Comparison of ENCODE assay signal across 14 mouse cellular contexts in the genomic region with DNA sequence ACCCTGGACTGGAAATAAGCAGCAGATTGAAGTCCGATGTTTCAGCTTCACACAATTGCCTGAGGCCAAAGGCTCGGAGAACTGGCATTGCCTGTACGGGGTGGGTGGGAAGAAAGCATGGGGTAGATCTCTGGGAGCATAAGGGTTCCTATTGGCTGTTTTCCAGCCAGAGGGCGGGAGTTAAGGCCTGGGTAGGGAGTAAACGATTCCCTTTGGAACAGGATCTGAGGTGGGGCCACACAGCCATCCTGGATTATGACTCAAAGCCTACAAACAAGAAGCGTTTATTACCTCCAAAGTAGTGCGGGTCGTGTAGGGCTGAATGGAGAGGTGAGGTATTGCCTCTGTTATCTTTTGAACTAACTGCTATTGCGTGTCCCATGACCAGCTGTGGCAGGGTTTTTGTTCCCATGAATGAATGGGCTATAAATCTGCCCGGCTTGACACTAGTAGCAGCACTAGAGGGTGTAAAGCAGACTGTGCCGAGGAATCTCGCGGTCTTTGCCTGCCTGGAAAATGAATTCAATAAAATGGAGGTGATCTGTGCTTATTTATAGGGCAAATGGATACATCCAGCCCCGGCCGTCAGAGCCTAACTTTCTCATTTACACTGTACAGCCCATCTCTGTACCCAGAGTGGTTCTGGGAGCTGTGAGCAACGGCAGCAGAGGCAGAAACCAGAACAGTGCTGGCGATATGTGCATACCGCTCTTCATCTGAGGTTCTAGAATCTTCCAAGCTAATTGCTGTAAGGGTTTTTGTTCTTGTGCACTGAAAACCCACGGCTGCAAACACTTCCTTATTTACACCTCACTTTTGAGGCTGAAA.
A peak's percentile ranks its signal among the peaks of the same experiment; 100 is the strongest.
DNase-seq lines count a peak whose midpoint lies in the region; ATAC-seq lines count a peak whose summit lies in the region.
"Had no signal": no experiment of that assay in that cellular context is flagged by ENCODE, and none has a peak within 500 bp of the region (broad histone marks: within the 10 kb centered on the region; RNA-seq: fewer than 3 reads in every experiment).

No protein-coding gene starts in this region.

- DNase-seq in hindbrain, embryonic 11.5 days (ENCODE audit: low spot score) = no peak
- DNase-seq in hindbrain, embryonic 10.5 days (ENCODE audit: low spot score) = no peak
- DNase-seq in testis, postnatal 14 days (ENCODE audit: low spot score) = peak; percentile 16
- no peak for DNase-seq in testis, postnatal 10 days (ENCODE audit: low spot score)
- DNase-seq in limb, embryonic 11.5 days (ENCODE audit: low spot score) = peak; percentile 52
- DNase-seq in right cerebral cortex, postnatal 36 days (ENCODE audit: low spot score in 2 of 2) = no peak
- DNase-seq in left cerebral cortex, adult 11 months (ENCODE audit: low spot score) = no peak
- no peak for DNase-seq in layer of hippocampus, adult 18-20 months (ENCODE audit: low spot score in 2 of 2)
- DNase-seq: adrenal gland, adult 8-10 months; gastrocnemius, postnatal 14 days; lung, adult 2 months; thymus, adult 18-20 months had no signal

- 75% methylated on average over 19 of the region's 19 CpGs for WGBS in hindbrain, embryonic 11.5 days
- 75% methylated on average over 19 of the region's 19 CpGs for WGBS in hindbrain, embryonic 10.5 days
- 41% methylated on average over 19 of the region's 19 CpGs for WGBS in limb, embryonic 11.5 days

- no peaks in the 10 kb centered on the region for H3K4me1 ChIP-seq in hindbrain, embryonic 11.5 days (replicated peaks; ENCODE audit: control insufficient read depth, insufficient read depth, low read length)
- H3K4me1 ChIP-seq in hindbrain, embryonic 10.5 days (replicated peaks) = no peaks in the 10 kb centered on the region
- H3K4me1 ChIP-seq in limb, embryonic 11.5 days (ENCODE audit: control insufficient read depth, insufficient read depth, low read length) = peaks cover 5% of the 10 kb centered on the region; the same call in 1 of the 2 replicates
- H3K4me1 ChIP-seq: forebrain, embryonic 12.5 days; midbrain, embryonic 12.5 days had no signal

- no peaks in the 10 kb centered on the region for H3K9me3 ChIP-seq in hindbrain, embryonic 11.5 days (ENCODE audit: control insufficient read depth, low read length)
- no peaks in the 10 kb centered on the region for H3K9me3 ChIP-seq in hindbrain, embryonic 10.5 days
- H3K9me3 ChIP-seq in limb, embryonic 11.5 days (ENCODE audit: control insufficient read depth, low read length) = no peaks in the 10 kb centered on the region
- H3K9me3 ChIP-seq: forebrain, embryonic 12.5 days; midbrain, embryonic 12.5 days had no signal

- H3K4me3 ChIP-seq in hindbrain, embryonic 11.5 days (ENCODE audit: low read depth, low read length) = no peak overlapping the region
- H3K4me3 ChIP-seq in hindbrain, embryonic 10.5 days = no peak overlapping the region
- H3K4me3 ChIP-seq in limb, embryonic 11.5 days (ENCODE audit: low read depth, low read length) = no peak overlapping the region
- H3K4me3 ChIP-seq: forebrain, embryonic 12.5 days; midbrain, embryonic 12.5 days had no signal

- no peak overlapping the region for H3K9ac ChIP-seq in hindbrain, embryonic 11.5 days (ENCODE audit: low read depth, low read length)
- H3K9ac ChIP-seq in limb, embryonic 11.5 days (ENCODE audit: low read length) = no peak overlapping the region
- H3K9ac ChIP-seq: forebrain, embryonic 12.5 days; midbrain, embryonic 12.5 days had no signal

- no peak overlapping the region for H3K27ac ChIP-seq in hindbrain, embryonic 11.5 days (ENCODE audit: low read depth, low read length)
- H3K27ac ChIP-seq in hindbrain, embryonic 10.5 days = no peak overlapping the region
- H3K27ac ChIP-seq in limb, embryonic 11.5 days (replicated peaks; ENCODE audit: low read depth, low read length) = no peak overlapping the region
- H3K27ac ChIP-seq: forebrain, embryonic 12.5 days; midbrain, embryonic 12.5 days had no signal

- no peaks in the 10 kb centered on the region for H3K36me3 ChIP-seq in hindbrain, embryonic 11.5 days (ENCODE audit: control insufficient read depth, insufficient read depth, low read length)
- H3K36me3 ChIP-seq in hindbrain, embryonic 10.5 days = no peaks in the 10 kb centered on the region
- H3K36me3 ChIP-seq in limb, embryonic 11.5 days (ENCODE audit: control insufficient read depth, insufficient read depth, low read length) = no peaks in the 10 kb centered on the region
- H3K36me3 ChIP-seq: forebrain, embryonic 12.5 days; midbrain, embryonic 12.5 days had no signal

- H3K4me2 ChIP-seq in hindbrain, embryonic 11.5 days (replicated peaks; ENCODE audit: low read depth, low read length) = no peak overlapping the region
- H3K4me2 ChIP-seq in limb, embryonic 11.5 days (ENCODE audit: low read depth, severe bottlenecking) = no peak overlapping the region
- H3K4me2 ChIP-seq: forebrain, embryonic 12.5 days; midbrain, embryonic 12.5 days had no signal

- ATAC-seq in hindbrain, embryonic 11.5 days (ENCODE audit: low FRiP score) = peak; percentile 51; the same call in 1 of the 2 replicates
- peak; percentile 39; the same call in 1 of the 2 replicates for ATAC-seq in limb, embryonic 11.5 days (ENCODE audit: insufficient number of reproducible peaks, low FRiP score, low TSS enrichment, low read depth)

- H3K27me3 ChIP-seq in hindbrain, embryonic 11.5 days (ENCODE audit: control insufficient read depth, insufficient read depth, low read length) = no peaks in the 10 kb centered on the region
- no peaks in the 10 kb centered on the region for H3K27me3 ChIP-seq in hindbrain, embryonic 10.5 days (ENCODE audit: insufficient read depth, poor library complexity, severe bottlenecking)
- no peaks in the 10 kb centered on the region for H3K27me3 ChIP-seq in limb, embryonic 11.5 days (ENCODE audit: control insufficient read depth, insufficient read depth, low read length)
- H3K27me3 ChIP-seq: forebrain, embryonic 12.5 days; midbrain, embryonic 12.5 days had no signal

Comparison
In these comparisons a context has a peak if more than half of its experiments do, and no peak if none do; other contexts are left out.
1. DNase-seq: peak in testis, postnatal 14 days (single experiment) and limb, embryonic 11.5 days (single experiment); none in hindbrain, embryonic 11.5 days (single experiment), hindbrain, embryonic 10.5 days (single experiment), testis, postnatal 10 days (single experiment), right cerebral cortex, postnatal 36 days (0 of 2), left cerebral cortex, adult 11 months (single experiment) and layer of hippocampus, adult 18-20 months (0 of 2).